In the genomic region with DNA sequence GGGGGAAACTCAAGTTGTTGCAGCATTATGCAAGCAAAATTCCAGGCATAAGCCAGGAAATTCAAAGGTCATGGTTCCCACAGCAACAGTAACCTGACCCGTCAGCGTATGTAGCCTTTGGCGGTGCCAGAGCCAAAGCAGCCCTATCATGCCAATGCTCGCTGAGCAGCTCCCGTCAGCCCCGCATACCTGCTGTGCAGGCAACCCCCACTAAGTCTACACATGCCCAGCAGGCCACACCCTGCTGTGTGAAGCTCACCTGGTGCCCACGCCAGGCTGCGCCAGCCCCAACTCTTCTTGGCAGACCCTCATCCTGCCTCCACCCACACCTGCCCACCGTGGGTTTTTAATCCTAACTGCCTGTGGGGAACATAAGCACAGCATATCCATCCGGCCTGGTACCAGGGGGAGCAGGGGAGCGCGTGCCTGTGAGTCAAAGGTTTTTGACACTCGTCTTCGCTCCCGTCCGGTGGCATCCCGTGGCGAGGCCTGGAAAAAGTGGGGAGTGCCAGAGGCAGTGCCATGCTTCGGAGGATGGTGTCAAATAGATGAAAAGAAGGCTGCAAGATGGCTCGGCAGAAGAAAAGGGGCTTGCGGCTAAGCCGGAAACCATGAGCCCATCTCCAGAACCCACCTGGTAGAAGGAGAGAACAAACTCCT, we compare ENCODE assay signal across 7 mouse cellular contexts. TPM values are rescaled to one million over a fixed set of nuclear protein-coding genes. Genes with fewer than 3 reads are reported as not detected.
DNase-seq lines count a peak whose midpoint lies in the region; ATAC-seq lines count a peak whose summit lies in the region.

No protein-coding gene starts in this region.

- H3K4me3 ChIP-seq in liver, embryonic 13.5 days (replicated peaks): no peak overlapping the region

- H3K4me1 ChIP-seq in liver, embryonic 13.5 days (replicated peaks): peaks cover 96% of the 10 kb centered on the region

- H3K27me3 ChIP-seq in liver, embryonic 13.5 days: no peaks in the 10 kb centered on the region

- peaks cover 23% of the 10 kb centered on the region for H3K36me3 ChIP-seq in liver, embryonic 13.5 days

- H3K27ac ChIP-seq in liver, embryonic 13.5 days: peak overlapping the region; percentile 63; the same call in 1 of the 2 replicates

- H3K9me3 ChIP-seq in liver, embryonic 13.5 days (replicated peaks): 0 out of 2 replicates have a peak, but pooled peaks cover 2% of the 10 kb centered on the region

- ATAC-seq in liver, embryonic 13.5 days (ENCODE audit: low read depth): no peak
- no peak for ATAC-seq in frontal cortex, adult (ENCODE audit: low TSS enrichment)

- peak; percentile 48 for DNase-seq in ovary, adult 18-20 months (ENCODE audit: low spot score)
- DNase-seq in ovary, postnatal 14 days (ENCODE audit: low spot score): no peak
- DNase-seq in embryo, embryonic 10.5 days (ENCODE audit: low spot score): peak; percentile 71
- peak; percentile 44 to 65 for DNase-seq in heart, postnatal 14 days
- no peak for DNase-seq in liver, embryonic 13.5 days
- no peak for DNase-seq in neural tube, embryonic 10.5 days (ENCODE audit: extremely low spot score, low spot score)

- peak overlapping the region; percentile 29; the same call in 1 of the 2 replicates for H3K9ac ChIP-seq in liver, embryonic 13.5 days

- WGBS in liver, embryonic 13.5 days (ENCODE audit: insufficient replicate concordance): 88% methylated on average over 22 of the region's 22 CpGs

- intact Hi-C loops in heart, postnatal 14 days (cut with DNase I): no loop called here

- 0 out of 2 replicates have a peak overlapping the region, but pooled peaks have one; percentile 4 for H3K4me2 ChIP-seq in liver, embryonic 13.5 days

RNA-seq across cellular contexts. Expression of gene Mical3, which starts 43.1 kb away (rescaled TPM):
- 100 to 1,000 TPM; 114 to 124 TPM for total RNA-seq in heart, postnatal 14 days (2021)
- polyA plus RNA-seq in liver, embryonic 13.5 days (2015; fragmentation: Nextera tagmentation; extraction: Ambion mirVana): 9.9 and 10.7 TPM in 2 replicates

Comparison
In these comparisons a context has a peak if more than half of its experiments do, and no peak if none do; other contexts are left out.
1. DNase-seq: peak in ovary, adult 18-20 months (single experiment), embryo, embryonic 10.5 days (single experiment) and heart, postnatal 14 days (2 of 2); none in ovary, postnatal 14 days (single experiment), liver, embryonic 13.5 days (single experiment) and neural tube, embryonic 10.5 days (single experiment).